Mouse (Mus musculus) left cerebral cortex, postnatal 10 days (tissue): ENCODE data around the gene Sox6. TPM values are rescaled to one million over a fixed set of nuclear protein-coding genes. Genes with fewer than 3 reads are reported as not detected.

Experiments used
- DNase-seq, 2 experiments: peaks; one replicate each; pipeline ENCODE4 v3.0.0; 2021 to 2022; ENCODE audit warnings: low spot score in 2 of 2, mixed read lengths in 1 of 2; ENCODE audit errors: extremely low spot score in 1 of 2
- intact Hi-C: fragments of 180-260 bp; cut with DNase I; formaldehyde crosslinking; loops from one replicate; pipeline ENCODE4 v1.15.1; 2025
- total RNA-seq, 2 experiments: library from RNA; stranded (reverse); gene quantifications; 2 replicates each; pipeline ENCODE4 v1.2.3; 2021

The Sox6 gene
- total RNA-seq, 2 experiments from 2014 or later, result 40.7 to 45.6 TPM

GRCm38 (mm10) chr7:116030597-116031387, 7.8 kb downstream of the Sox6 start:
- peak in 1 of 2 experiments; percentile 41 for DNase-seq

DNA sequence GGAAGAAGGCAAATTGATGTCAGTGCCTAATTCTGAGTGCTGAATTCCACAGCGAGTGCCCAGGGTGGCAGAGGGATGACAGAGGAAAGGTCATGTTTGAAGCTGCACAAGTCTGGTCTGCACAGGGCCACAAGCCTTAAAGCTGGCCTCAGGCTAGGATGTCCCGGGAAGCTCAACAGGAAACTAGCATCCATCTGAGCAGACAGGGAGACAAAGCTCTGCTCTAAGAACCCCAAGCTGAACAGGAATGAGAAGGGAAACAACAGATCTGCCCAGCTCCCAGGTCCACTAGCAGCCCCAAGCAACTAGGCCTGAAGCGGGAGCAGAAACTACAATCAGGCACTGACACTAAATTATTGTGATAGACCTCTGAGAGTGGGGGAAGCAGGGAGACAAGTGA, 8.6 kb downstream of the Sox6 start:
- DNase-seq, result no peak
- intact Hi-C loops, result loop anchor here (5.0 to 10.0 kb wide), 4 partner anchors 275 to 1158 kb away; no protein-coding TSS in a partner anchor

More at GRCm38 (mm10) chr7:116030597-116031387, 7.8 kb downstream of the Sox6 start:
- intact Hi-C loops, result loop anchor here (5.0 to 10.0 kb wide), 4 partner anchors 276 to 1158 kb away; no protein-coding TSS in a partner anchor

DNA sequence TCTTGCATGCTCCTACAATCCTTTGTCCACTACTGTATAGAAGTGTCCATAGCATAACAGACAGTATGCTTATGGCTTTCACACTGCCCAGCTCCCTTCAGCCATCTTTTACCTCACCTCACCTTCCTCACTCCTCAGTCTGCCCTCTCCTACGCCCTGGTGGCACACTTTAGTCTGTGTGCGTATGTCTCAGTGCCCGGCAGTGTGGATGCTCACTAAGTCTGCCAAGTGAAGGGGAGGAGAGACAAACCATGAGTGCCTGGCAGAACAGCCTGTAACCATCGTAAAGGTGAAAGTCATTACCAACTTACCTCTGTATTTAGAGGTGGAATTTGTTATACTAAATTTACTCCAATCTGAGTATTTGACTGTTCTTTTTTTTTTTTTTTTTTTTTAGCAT, 35.9 kb downstream of the Sox6 start:
- no peak for DNase-seq
- intact Hi-C loops, result no loop called here

- no peak for DNase-seq
- intact Hi-C loops, result no loop called here
Observed at GRCm38 (mm10) chr7:115988109-115988779, 50.4 kb downstream of the Sox6 start.

- intact Hi-C loops, result no loop called here
- DNase-seq, result no peak
Observed at GRCm38 (mm10) chr7:115985716-115986115, 52.9 kb downstream of the Sox6 start.

DNA sequence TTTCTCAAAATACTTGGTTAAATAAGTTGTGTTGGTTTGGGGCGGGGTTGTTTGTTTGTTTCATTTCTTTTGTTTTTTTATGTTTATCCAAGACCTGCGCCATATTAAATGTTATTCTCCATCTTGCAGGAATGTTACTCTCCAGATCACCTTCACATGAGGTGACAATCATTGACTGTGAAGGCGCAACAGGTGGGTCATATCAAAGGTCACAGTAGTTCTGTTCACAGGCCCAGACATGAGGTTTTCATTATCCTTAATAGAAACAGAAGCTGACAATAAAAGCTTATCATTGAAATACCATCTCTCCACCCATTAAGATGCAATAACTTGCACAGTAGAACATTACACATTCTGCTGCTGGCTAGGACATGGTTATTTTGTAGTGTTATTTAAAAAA, 54.5 kb downstream of the Sox6 start:
- DNase-seq, result no peak
- intact Hi-C loops, result no loop called here

DNA sequence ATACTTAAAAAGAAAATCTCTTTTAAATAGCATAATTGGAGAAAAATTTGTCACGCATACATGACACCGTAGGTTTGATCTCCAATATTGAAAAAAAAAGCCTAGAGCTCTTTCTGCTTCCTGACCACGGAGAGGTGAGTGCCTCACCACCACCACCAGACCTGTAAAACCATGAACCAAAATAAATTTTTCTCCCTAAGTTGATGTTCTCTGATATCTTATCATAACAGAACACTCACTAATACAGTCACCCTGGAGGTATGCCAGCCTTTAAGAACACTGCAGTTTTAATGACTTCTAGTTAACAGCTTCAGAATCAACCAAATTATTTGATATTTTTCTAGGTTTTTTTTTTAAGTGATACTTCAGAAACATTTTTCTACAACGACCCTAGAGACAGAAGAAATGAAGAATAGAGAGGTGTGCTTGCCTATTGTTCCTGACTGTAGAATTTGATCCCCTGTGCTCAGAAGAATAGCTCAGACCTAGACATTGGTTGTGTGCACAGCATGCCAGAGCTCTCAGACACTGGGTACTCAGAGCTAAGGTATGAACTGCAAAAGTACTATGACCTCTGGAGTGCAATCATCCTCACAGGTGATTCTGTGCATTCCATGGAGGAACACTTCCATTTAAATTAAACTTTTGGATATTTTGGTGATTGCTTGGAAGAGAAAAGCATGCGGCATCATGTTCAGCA, 58.6 kb downstream of the Sox6 start:
- no peak for DNase-seq
- intact Hi-C loops, result no loop called here

DNA sequence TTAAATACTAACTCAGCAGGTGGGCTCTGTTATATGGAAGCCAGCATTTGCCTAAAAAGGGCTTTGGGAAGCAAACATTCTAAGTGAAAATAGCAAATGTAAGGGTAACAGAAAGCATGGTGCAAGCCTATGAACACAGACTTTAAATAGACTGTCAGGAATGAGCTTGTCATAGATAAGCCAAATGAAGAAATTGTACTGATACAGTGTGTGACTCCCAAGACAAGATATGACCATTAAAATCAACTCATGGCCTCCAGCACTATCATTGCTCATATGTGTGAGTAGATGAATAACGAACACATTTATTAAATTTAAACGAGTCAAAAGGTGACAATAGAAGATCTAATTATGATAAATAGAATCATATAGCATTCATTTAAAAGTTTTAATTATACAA, 64.1 kb downstream of the Sox6 start:
- intact Hi-C loops, result no loop called here
- no peak for DNase-seq

GRCm38 (mm10) chr7:115967186-115967585, 71.4 kb downstream of the Sox6 start:
- intact Hi-C loops, result no loop called here
- no peak for DNase-seq

GRCm38 (mm10) chr7:115966181-115966580, 72.4 kb downstream of the Sox6 start:
- intact Hi-C loops, result no loop called here

GRCm38 (mm10) chr7:115953046-115953445, 85.5 kb downstream of the Sox6 start:
- DNase-seq, result no peak
- intact Hi-C loops, result no loop called here

More at GRCm38 (mm10) chr7:115966181-115966580, 72.4 kb downstream of the Sox6 start:
- peak; percentile 33 to 43 for DNase-seq

GRCm38 (mm10) chr7:115952235-115952634, 86.4 kb downstream of the Sox6 start:
- no peak for DNase-seq
- intact Hi-C loops, result no loop called here

GRCm38 (mm10) chr7:115951689-115952088, 86.9 kb downstream of the Sox6 start:
- intact Hi-C loops, result no loop called here
- no peak for DNase-seq

DNA sequence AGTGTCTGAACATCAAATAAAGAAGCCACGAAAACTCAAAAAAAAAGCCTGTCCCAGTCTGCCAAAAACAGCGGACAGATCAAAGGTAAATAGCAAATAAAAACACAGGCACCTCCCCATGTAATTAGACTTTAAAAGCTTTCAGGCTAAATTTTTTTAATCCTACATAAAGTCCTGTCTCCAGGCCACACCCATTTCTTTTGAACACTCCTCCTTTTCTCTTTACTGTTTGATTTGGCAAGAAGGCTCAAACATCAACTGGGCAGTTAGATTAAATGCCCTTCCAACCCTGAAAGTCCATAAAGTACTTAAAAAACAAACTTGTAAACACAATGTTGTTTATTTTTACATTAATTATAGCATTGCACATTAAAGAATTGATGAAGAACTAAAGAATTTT, 90.7 kb downstream of the Sox6 start:
- no peak for DNase-seq
- intact Hi-C loops, result no loop called here

GRCm38 (mm10) chr7:115946559-115946958, 92.0 kb downstream of the Sox6 start:
- intact Hi-C loops, result no loop called here
- DNase-seq, result no peak

GRCm38 (mm10) chr7:115945516-115945915, 93.1 kb downstream of the Sox6 start:
- no peak for DNase-seq
- intact Hi-C loops, result no loop called here

- DNase-seq, result no peak
- intact Hi-C loops, result no loop called here
Observed at GRCm38 (mm10) chr7:115944250-115944649, 94.3 kb downstream of the Sox6 start.

- no peak for DNase-seq
- intact Hi-C loops, result no loop called here
Observed at GRCm38 (mm10) chr7:115941766-115942165, 96.8 kb downstream of the Sox6 start.

GRCm38 (mm10) chr7:115939292-115939691, 99.3 kb downstream of the Sox6 start:
- intact Hi-C loops, result no loop called here
- DNase-seq, result no peak

DNA sequence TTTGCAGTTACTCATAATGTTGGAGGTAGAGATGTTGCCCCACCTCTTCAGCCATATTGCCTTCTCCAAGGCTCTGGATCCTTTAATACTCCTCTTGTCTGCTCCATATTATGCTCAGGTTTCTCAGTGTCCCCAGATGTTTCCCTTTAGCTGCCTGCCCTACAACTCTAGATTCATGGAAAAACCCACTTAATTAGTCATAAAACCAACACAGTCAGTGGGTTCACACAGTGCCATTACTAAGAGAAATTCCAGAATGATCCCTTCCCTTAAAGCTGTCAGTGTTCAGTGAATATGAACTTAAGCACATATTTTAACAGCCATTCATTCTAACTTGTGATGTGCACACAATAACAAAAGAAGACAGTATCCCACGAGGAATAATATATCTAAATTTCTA, 101.7 kb downstream of the Sox6 start:
- intact Hi-C loops, result no loop called here
- DNase-seq, result no peak
